Mouse (Mus musculus) cerebellum, adult 2 months (tissue): ENCODE results near the gene Kcnt1. TPM values are rescaled to one million over a fixed set of nuclear protein-coding genes. Genes with fewer than 3 reads are reported as not detected.

Experiments used
- DNase-seq, 2 experiments: peaks; one replicate each; pipeline ENCODE4 v3.0.0; 2021
- H3K27ac ChIP-seq: fragments of 200-500 bp; 2 replicates; pipeline ENCODE4 v1.5.1; 2012; ENCODE audit warnings: low read length, control low read depth, inconsistent platforms; ENCODE audit not compliant: insufficient read depth
- H3K27me3 ChIP-seq: fragments of 200-500 bp; 2 replicates; pipeline ENCODE4 v1.6.1; 2012; ENCODE audit warnings: inconsistent platforms, mild to moderate bottlenecking, low read length, moderate library complexity; ENCODE audit not compliant: control insufficient read depth, insufficient read depth
- H3K4me1 ChIP-seq: fragments of 200-500 bp; 2 replicates; pipeline ENCODE4 v1.6.1; 2011; ENCODE audit warnings: low read length; ENCODE audit not compliant: control insufficient read depth, insufficient read depth
- H3K4me3 ChIP-seq: fragments of 200-500 bp; replicated peaks from 2 replicates; pipeline ENCODE3; 2011; ENCODE audit warnings: mild to moderate bottlenecking, low read depth, low read length, control low read depth; ENCODE audit not compliant: insufficient read depth
- CTCF ChIP-seq: fragments of 200-500 bp; IDR thresholded peaks from 2 replicates; pipeline ENCODE4 v1.5.1; 2011; ENCODE audit warnings: low read depth, mild to moderate bottlenecking, control low read depth, low read length, moderate library complexity, borderline replicate concordance; ENCODE audit not compliant: insufficient read depth
- POLR2A ChIP-seq: fragments of 200-500 bp; IDR thresholded peaks from 2 replicates; pipeline ENCODE4 v1.6.1; 2011; ENCODE audit warnings: low read length, control low read depth, borderline replicate concordance; ENCODE audit not compliant: insufficient read depth
- WGBS: fragments of 180-500 bp; shearing (Covaris S2); methylation state at CpG from one replicate; pipeline ENCODE4 v1.1.7; 2018; 5-methylcytosine and 5-hydroxymethylcytosine counted together
- polyA plus RNA-seq: library from polyadenylated mRNA; depleted of rRNA; stranded (reverse); fragments of >200 nt; gene quantifications from 2 replicates; pipeline ENCODE4 v1.2.3, GENCODE M21; 2012

Gene Kcnt1
- polyA plus RNA-seq, 1 experiment: 409 TPM

DNA sequence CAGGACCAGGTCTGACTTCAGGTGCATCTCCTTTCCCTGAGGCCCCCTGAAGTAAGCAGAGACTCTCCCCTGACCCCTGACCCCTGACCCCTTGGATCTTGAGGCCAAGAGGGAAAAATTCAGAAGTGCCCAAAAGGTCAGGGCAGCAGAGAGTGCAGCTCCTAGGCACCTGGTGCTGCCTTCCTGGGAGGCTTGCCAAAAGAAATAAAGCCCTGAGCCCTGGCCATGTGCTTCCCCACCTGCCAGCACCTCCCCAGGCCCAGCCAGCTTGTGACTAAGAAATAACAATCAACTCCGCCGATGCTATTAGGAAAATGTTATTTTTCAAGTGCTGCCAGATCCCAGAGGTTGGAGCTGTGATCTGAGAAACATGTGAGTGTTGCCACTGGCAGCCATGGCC lies 1.5 kb upstream of the Kcnt1 start:
- peak in 1 of 2 experiments; percentile 50 for DNase-seq
- Histone ChIP-seq H3K27me3 (no peaks in the 10 kb centered on the region), H3K4me3 (no peak overlapping the region), H3K4me1 (peaks cover 32% of the 10 kb centered on the region), H3K27ac (no peak overlapping the region)
- WGBS: 13% methylated on average over 2 of the region's 2 CpGs
- TF ChIP-seq POLR2A: no peak
- TF ChIP-seq CTCF: no peak

DNA sequence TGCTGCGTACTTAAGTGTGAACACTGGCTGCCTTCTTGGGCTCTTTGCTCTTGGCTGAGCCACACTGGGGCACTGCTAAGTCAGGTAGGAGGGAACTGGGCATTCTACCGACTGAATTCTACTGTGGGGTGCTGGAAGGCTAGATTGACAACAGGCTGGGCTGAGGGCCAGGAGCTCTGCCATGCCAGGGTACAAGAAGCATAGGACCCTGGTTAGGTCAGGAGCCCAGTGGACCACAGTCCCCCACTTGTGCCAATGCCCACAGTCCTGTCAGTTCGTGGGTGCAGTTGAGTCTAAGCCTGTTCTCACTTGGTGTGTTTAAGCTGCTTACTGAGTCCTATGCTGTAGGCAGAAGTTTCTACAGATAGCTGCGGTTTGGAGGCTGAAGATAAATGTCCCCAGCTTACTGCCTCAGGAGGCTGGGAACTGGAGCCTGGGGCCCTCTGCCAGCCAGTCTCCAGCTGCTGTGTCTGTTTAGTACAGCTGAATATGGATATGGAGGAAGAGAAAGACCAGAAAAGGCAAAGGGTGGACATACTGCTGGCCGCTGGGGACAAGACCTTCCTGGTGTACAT lies 751 bp upstream of the Kcnt1 start:
- H3K4me3 ChIP-seq: peak overlapping the region; percentile 64
- peak in 1 of 2 experiments; percentile 38 for DNase-seq
- H3K4me1 ChIP-seq: peaks cover 32% of the 10 kb centered on the region
- H3K27ac ChIP-seq: peak overlapping the region; percentile 65
- H3K27me3 ChIP-seq: no peaks in the 10 kb centered on the region
- WGBS: 25% methylated on average over 5 of the region's 5 CpGs
- no peak for TF ChIP-seq CTCF
- TF ChIP-seq POLR2A: no peak

DNA sequence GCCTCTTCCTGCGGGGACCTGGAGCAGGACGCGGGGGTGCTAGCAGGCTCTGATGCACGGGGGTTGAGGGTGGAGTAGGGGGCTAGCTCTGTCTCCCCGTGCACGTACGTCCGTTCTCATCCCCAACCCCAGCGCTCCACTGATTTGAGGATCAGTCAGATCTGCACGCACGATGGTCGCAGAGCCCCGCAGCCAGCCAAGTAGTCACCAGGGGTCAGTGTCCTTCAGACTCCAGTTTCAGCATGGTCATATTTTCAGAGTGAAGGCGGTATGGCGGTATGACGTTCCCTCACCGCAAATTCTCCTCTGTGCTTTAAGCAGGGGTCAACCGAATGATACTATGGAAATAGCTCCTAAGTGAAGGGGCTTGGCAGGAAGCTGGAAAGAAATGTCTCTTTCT lies 696 bp downstream of the Kcnt1 start:
- Histone ChIP-seq H3K4me3 (peak overlapping the region; percentile 64), H3K27ac (peak overlapping the region; percentile 5; the same call in 1 of the 2 replicates), H3K27me3 (no peaks in the 10 kb centered on the region), H3K4me1 (peaks cover 32% of the 10 kb centered on the region)
- WGBS: 2% methylated on average over 18 of the region's 18 CpGs
- peak in 1 of 2 experiments; percentile 51 for DNase-seq
- TF ChIP-seq POLR2A: no peak
- TF ChIP-seq CTCF: no peak; the same call in 1 of the 2 replicates

DNA sequence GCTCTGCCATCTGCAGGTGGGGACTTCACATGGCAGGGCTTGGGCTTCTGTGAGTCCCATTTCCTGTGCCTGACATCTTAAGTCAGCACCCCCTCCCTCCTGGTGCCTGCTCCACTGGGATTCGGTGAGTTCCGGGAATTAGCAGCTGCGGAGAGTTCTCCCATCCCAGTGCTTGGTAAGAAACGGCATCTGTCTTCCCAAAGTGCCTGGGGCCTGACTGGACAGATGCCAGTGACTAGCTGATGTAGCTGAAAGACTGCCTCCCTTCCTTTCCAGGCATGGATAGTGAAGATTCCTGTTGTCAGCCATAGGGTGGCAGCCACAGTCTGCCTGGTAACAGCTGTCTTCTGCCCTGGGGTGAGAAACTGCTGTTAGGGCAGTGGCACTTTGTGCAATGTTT lies 1.9 kb downstream of the Kcnt1 start:
- TF ChIP-seq POLR2A (no peak), CTCF (peak; percentile 39; the same call in 1 of the 2 replicates)
- 6% methylated on average over 4 of the region's 4 CpGs for WGBS
- H3K4me3 ChIP-seq: peak overlapping the region; percentile 6
- no peaks in the 10 kb centered on the region for H3K27me3 ChIP-seq
- peaks cover 32% of the 10 kb centered on the region for H3K4me1 ChIP-seq
- 0 out of 2 replicates have a peak overlapping the region, but pooled peaks have one; percentile 10 for H3K27ac ChIP-seq
- peak; percentile 48 to 49 for DNase-seq

DNA sequence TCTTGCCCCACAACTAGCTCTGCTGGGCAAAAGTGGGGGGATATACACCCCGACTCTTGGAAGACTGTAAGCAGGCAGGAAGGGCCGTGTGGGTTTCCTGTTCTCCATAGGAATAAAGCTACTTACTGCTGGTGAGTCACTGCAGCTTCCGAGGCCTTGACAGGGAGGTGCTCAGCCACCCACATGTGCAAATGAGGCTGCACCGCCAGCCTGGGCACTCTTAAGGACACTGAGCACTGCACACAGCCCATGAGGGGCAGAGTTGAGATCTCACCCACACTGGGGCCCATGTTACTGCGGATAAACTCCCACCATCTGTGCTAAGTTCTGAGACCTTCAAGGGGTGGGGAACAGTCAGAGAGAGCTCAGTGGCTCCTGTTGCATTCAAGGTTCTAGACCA lies 3.1 kb downstream of the Kcnt1 start:
- WGBS: 82% methylated on average over 5 of the region's 5 CpGs
- Histone ChIP-seq H3K27ac (no peak overlapping the region), H3K4me3 (no peak overlapping the region), H3K4me1 (peaks cover 30% of the 10 kb centered on the region), H3K27me3 (no peaks in the 10 kb centered on the region)
- no peak for TF ChIP-seq POLR2A
- no peak for TF ChIP-seq CTCF
- no peak for DNase-seq

DNA sequence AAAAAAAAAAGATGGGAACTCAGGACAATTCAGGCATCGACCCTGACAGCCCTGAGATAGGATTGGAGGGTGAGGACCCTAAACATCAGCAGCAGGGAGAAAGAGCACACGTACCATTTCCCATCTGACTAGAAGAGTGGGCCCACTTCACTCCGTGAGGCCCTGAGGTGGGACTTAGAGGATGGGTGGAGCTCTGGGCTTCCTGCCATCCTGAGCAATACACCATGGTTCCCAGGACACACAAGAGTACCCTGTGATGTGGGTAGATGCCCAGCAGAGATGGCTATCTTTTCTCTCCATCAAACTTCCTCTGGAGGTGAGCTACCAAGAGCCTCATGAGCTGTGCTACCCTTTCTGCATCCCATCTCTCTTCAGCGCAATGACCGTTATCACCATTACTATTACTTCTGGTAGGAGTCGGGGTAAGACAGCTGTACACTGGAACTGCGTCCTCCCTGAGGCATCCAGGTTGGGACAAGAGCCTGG lies 13.8 kb downstream of the Kcnt1 start:
- Histone ChIP-seq H3K4me3 (peak overlapping the region; percentile 72), H3K27ac (peak overlapping the region; percentile 95), H3K4me1 (peaks cover 35% of the 10 kb centered on the region), H3K27me3 (no peaks in the 10 kb centered on the region)
- no peak for DNase-seq
- TF ChIP-seq POLR2A (no peak; the same call in 1 of the 2 replicates), CTCF (no peak)
- 17% methylated on average over 7 of the region's 7 CpGs for WGBS

DNA sequence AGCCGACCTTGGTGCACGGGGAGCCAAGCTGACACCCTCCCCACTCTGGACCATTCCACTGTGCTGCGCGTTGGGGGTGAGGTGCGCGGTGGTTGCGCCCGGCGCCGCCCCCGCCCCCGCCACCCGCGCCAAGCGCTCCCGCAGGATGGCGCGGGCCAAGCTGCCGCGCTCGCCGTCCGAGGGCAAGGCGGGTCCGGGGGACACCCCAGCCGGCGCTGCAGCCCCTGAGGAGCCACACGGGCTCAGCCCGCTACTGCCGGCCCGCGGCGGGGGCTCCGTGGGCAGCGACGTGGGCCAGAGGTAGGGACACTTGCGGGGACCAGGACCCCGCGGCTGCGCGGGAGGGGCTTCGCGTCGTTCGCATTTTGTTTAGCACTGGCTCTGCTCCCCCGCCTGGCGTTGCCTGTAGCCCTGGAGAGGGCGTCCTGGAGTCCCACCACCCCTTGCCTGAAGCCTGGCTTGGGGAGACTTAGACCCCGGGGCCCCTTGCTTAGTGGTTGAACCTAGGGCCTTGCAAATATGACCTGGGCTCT lies 14.3 kb downstream of the Kcnt1 start:
- WGBS: under 1% methylated on average over 49 of the region's 49 CpGs
- H3K4me1 ChIP-seq: peaks cover 39% of the 10 kb centered on the region
- peak; percentile 79 for TF ChIP-seq POLR2A
- TF ChIP-seq CTCF: no peak
- DNase-seq: peak; percentile 87 to 89
- H3K27ac ChIP-seq: peak overlapping the region; percentile 98
- H3K27me3 ChIP-seq: no peaks in the 10 kb centered on the region
- H3K4me3 ChIP-seq: peak overlapping the region; percentile 77

DNA sequence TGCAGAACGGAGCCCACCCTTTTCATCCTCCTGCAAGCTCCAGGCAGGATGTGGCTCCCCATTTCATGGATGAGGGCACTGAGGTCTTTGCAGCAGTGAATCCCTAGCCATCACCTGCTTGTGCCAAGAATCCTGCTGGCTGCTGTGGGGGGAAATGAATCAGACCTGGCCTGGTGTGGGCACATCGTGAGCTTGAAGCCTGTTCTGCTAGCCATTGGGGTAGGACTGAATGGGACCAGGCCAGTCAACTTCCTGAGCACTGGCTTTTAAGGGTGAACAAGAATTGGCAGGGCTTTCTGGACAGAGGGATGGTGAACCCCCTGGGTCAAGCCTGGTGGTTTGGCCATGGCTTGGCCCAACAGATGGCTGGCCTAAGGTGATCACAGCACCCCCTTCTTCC lies 15.0 kb downstream of the Kcnt1 start:
- 0% methylated on average over 2 of the region's 2 CpGs for WGBS
- TF ChIP-seq CTCF (no peak), POLR2A (peak; percentile 43; the same call in 1 of the 2 replicates)
- DNase-seq: peak; percentile 81 to 88
- peaks cover 45% of the 10 kb centered on the region for H3K4me1 ChIP-seq
- H3K27me3 ChIP-seq: no peaks in the 10 kb centered on the region
- H3K4me3 ChIP-seq: peak overlapping the region; percentile 77
- peak overlapping the region; percentile 98 for H3K27ac ChIP-seq
